Comparison of ENCODE assay signal across 25 mouse cellular contexts in genomic region chr16:11050226-11050625, GRCm38 (mm10).
"Had no signal": no experiment of that assay in that cellular context is flagged by ENCODE, and none has a peak within 500 bp of the region (broad histone marks: within the 10 kb centered on the region; RNA-seq: fewer than 3 reads in every experiment).

No protein-coding gene starts in this region.

- H3K4me3 ChIP-seq: gastrocnemius, adult 2 months; heart, adult 2 months; heart, embryonic 13.5 days; heart, embryonic 15.5 days; hindbrain, embryonic 13.5 days; hindbrain, embryonic 15.5 days; kidney, embryonic 15.5 days; layer of hippocampus, adult 2 months; limb, embryonic 10.5 days; limb, embryonic 12.5 days; liver, embryonic 13.5 days; liver, embryonic 15.5 days had no signal

- H3K27ac ChIP-seq: gastrocnemius, adult 2 months; heart, adult 2 months; heart, embryonic 13.5 days; heart, embryonic 15.5 days; hindbrain, embryonic 13.5 days; hindbrain, embryonic 15.5 days; hindbrain, postnatal 0 days; kidney, embryonic 15.5 days; kidney, postnatal 0 days; layer of hippocampus, adult 2 months; limb, embryonic 10.5 days; limb, embryonic 12.5 days; liver, embryonic 13.5 days; liver, embryonic 15.5 days had no signal

- H3K4me1 ChIP-seq: hindbrain, embryonic 13.5 days; hindbrain, embryonic 15.5 days; kidney, embryonic 15.5 days; limb, embryonic 12.5 days; liver, embryonic 13.5 days; liver, embryonic 15.5 days had no signal

- DNase-seq: gastrocnemius, adult 2 months; gastrocnemius, postnatal 10 days; gastrocnemius, postnatal 36 days; heart, adult 11 months; heart, adult 2 months; heart, postnatal 14 days; heart, postnatal 36 days; kidney, adult 11 months; kidney, adult 2 months; kidney, adult 9 months; kidney, postnatal 14 days; kidney, postnatal 36 days; liver; liver, embryonic 13.5 days had no signal
